Mouse (Mus musculus) left cerebral cortex, postnatal 36 days (tissue): Measurements from ENCODE around the gene Ifit2. TPM values are rescaled to one million over a fixed set of nuclear protein-coding genes. Genes with fewer than 3 reads are reported as not detected.

Experiments used
- total RNA-seq, 2 experiments: library from RNA; stranded (reverse); gene quantifications; 2 replicates each; pipeline ENCODE4 v1.2.3; 2021

Gene Ifit2
- total RNA-seq, 2 experiments from 2014 or later: 7.2 to 7.8 TPM

Other genes with a start within 250 kb of the Ifit2 start
- under 1 TPM; 0.62 to 0.77 TPM for gene Ch25h, start 75.5 kb upstream of the Ifit2 start, total RNA-seq
- gene Lipa, start 23.2 kb upstream of the Ifit2 start, total RNA-seq: 10 to 100 TPM; 15.8 to 17.0 TPM
- 1 to 10 TPM; 4.0 to 4.5 TPM for gene Ifit3, start 32.8 kb downstream of the Ifit2 start, total RNA-seq
- 1 to 10 TPM; 1.7 to 1.8 TPM for gene Ifit1bl1, start 51.3 kb downstream of the Ifit2 start, total RNA-seq
- gene Ifit3b, start 57.3 kb downstream of the Ifit2 start, total RNA-seq: 1 to 10 TPM; 1.5 to 2.0 TPM
- under 1 TPM; 0.27 to 0.43 TPM for gene Ifit1bl2, start 90.0 kb downstream of the Ifit2 start, total RNA-seq
- 1 to 10 TPM in 1 of 2 experiments, under 1 TPM in 1; 0.72 to 1.3 TPM for gene Ifit1, start 90.2 kb downstream of the Ifit2 start, total RNA-seq
- 1 to 10 TPM; 1.8 to 2.7 TPM for gene Slc16a12, start 196.6 kb downstream of the Ifit2 start, total RNA-seq